Mouse (Mus musculus) liver, embryonic 14.5 days (tissue): ENCODE results near the gene Rnf5. TPM values are rescaled to one million over a fixed set of nuclear protein-coding genes. Genes with fewer than 3 reads are reported as not detected.

Experiments used
- ATAC-seq: fragments of 200-750 bp; cut with Nextera tagmentation; 2 replicates; pipeline ENCODE4 v1.8.0; 2017; ENCODE audit warnings: moderate number of reproducible peaks, mild to moderate bottlenecking, moderate library complexity; ENCODE audit not compliant: insufficient read depth
- DNase-seq, 3 experiments: peaks; one replicate each; pipeline ENCODE4 v3.0.0-alpha.2; 2012 to 2013; ENCODE audit warnings: low read depth in 3 of 3, low spot score in 3 of 3
- H3K27ac ChIP-seq: fragments of 300-500 bp; sonication (generic); 2 replicates; pipeline ENCODE4 v1.5.1; 2014; ENCODE audit warnings: moderate library complexity, mild to moderate bottlenecking, control low read depth, inconsistent platforms
- H3K27me3 ChIP-seq: fragments of 300-500 bp; sonication (generic); 2 replicates; pipeline ENCODE4 v1.6.1; 2014; ENCODE audit warnings: mild to moderate bottlenecking, low read length, moderate library complexity; ENCODE audit not compliant: control insufficient read depth, insufficient read depth
- H3K36me3 ChIP-seq: fragments of 300-500 bp; sonication (generic); replicated peaks from 2 replicates; pipeline ENCODE4 v1.6.1; 2014; ENCODE audit warnings: low read depth; ENCODE audit not compliant: control insufficient read depth, insufficient read depth
- H3K4me1 ChIP-seq, 2 experiments: fragments of 200-500 bp in 1 of 2; fragments of 300-500 bp in 1 of 2; sonication (generic) in 1 of 2; replicated peaks; 2 replicates each; pipeline ENCODE4 v1.6.1; 2012 to 2014; ENCODE audit warnings: antibody characterized with exemption in 1 of 2, inconsistent platforms in 1 of 2, low read length in 1 of 2; ENCODE audit not compliant: control insufficient read depth in 2 of 2, insufficient read depth in 2 of 2
- H3K4me2 ChIP-seq: fragments of 300-500 bp; sonication (generic); 2 replicates; pipeline ENCODE4 v1.6.1; 2014; ENCODE audit warnings: low read depth, mild to moderate bottlenecking, control low read depth, moderate library complexity
- H3K4me3 ChIP-seq, 2 experiments: fragments of 200-500 bp in 1 of 2; fragments of 300-500 bp in 1 of 2; sonication (generic) in 1 of 2; 2 replicates each; pipeline ENCODE4 v1.5.1; 2012 to 2014; ENCODE audit warnings: low read depth in 2 of 2, low read length in 2 of 2, mild to moderate bottlenecking in 2 of 2, control low read depth in 1 of 2, inconsistent platforms in 1 of 2, moderate library complexity in 1 of 2; ENCODE audit not compliant: insufficient read depth in 1 of 2
- H3K9ac ChIP-seq: fragments of 300-500 bp; sonication (generic); replicated peaks from 2 replicates; pipeline ENCODE4 v1.6.1; 2014; ENCODE audit warnings: mild to moderate bottlenecking, control low read depth, moderate library complexity
- H3K9me3 ChIP-seq: fragments of 300-500 bp; sonication (generic); 2 replicates; pipeline ENCODE4 v1.6.1; 2016; ENCODE audit warnings: low read length, mixed read lengths; ENCODE audit not compliant: control insufficient read depth
- CTCF ChIP-seq: IDR thresholded peaks from 2 replicates; pipeline ENCODE4 v1.5.1; 2016; ENCODE audit warnings: antibody characterized with exemption, low read depth, control low read depth
- EP300 ChIP-seq: IDR thresholded peaks from 2 replicates; pipeline ENCODE4 v1.6.1; 2016; ENCODE audit warnings: antibody characterized with exemption, low read depth
- WGBS: fragments of 180-500 bp; shearing (Covaris S2); extraction: QIAGEN DNeasy Blood & Tissue Kit; methylation state at CpG from one replicate; pipeline ENCODE4 v1.1.7; 2014; ENCODE audit not compliant: insufficient replicate concordance; 5-methylcytosine and 5-hydroxymethylcytosine counted together
- polyA plus RNA-seq, 2 experiments: library from polyadenylated mRNA; depleted of rRNA in 1 of 2; stranded (reverse) in 1 of 2; unstranded in 1 of 2; fragments of >200 nt; fragmentation: Nextera tagmentation in 1 of 2; extraction: Ambion mirVana in 1 of 2; gene quantifications; 2 replicates each; pipeline versions ENCODE4 v1.2.1 to v1.2.3; 2012 to 2014

Gene Rnf5
- polyA plus RNA-seq, 2 experiments, result 51.5 to 59.6 TPM

DNA sequence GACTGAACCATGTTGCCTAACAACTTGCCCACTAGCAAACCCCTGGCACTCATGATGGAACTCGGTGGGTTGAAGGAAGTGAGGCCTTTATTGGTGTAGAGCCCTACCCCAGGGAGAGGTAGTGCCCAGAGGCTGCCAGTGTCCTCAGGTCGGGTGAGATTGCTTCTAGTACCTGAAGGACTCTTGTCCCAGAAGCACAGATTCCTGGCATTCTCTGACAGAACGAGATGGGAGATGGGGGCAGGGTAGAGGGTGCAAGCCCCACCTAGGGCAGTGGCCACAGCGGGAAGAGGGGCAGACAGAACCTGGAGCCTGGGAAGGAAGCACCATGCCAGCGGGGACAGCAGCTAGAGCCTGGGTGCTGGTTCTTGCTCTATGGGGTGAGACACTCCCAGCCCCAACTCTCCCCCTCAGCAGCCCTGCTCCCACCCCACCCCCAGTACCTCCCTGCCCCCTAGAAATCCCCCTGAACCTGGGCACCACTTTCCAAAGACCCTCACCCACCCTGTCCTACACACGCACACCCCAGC, 5.9 kb downstream of the Rnf5 start, which contains the start of gene Ager:
Ager (plus strand) TSS at position 297 of the 530 bp plus-strand sequence.
- H3K4me1 ChIP-seq, result peaks cover 0 to 11% of the 10 kb centered on the region in 2 experiments; a peak in 1 of 4 replicates
- 21% methylated on average over 6 of the region's 6 CpGs for WGBS

DNA sequence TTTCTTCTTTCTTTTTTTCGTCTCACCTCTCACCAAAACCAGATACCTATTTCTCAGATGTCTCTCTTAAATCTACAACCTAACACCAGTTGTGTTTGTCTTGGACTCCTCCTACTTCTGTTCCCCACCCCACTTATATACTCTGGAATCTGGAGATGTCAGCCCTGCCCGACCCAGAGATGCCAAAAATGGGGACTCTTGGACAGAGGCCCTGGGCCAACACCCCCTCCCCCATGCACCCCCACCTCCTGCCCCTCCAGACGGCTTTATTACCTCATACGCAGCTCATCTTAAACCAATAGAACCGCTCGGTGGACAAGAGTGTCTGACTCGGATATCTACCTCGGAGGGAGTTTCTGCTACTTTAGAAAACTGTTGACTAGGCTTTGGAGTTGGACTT, 7.4 kb downstream of the Rnf5 start:
- no peak for ATAC-seq
- Histone ChIP-seq H3K4me1 (peaks cover 6 to 12% of the 10 kb centered on the region in 2 experiments), H3K9ac (no peak overlapping the region)

More for the DNA sequence above, 5.9 kb downstream of the Rnf5 start, which contains the start of gene Ager:
- TF ChIP-seq CTCF (no peak), EP300 (no peak)
- H3K4me3 ChIP-seq, result no peak within 1 kb of the TSS
- no peak within 1 kb of the TSS for H3K27ac ChIP-seq
- DNase-seq (no peak), ATAC-seq (no peak)
- peaks cover 12% of the 10 kb centered on the region for H3K36me3 ChIP-seq
- no peak within 1 kb of the TSS for H3K9ac ChIP-seq
- H3K9me3 ChIP-seq, result no peaks in the 10 kb centered on the region
- no peak within 1 kb of the TSS for H3K4me2 ChIP-seq
- no peaks in the 10 kb centered on the region for H3K27me3 ChIP-seq

GRCm38 (mm10) chr17:34593752-34594525, 9.6 kb downstream of the Rnf5 start:
- 75% methylated on average over 33 of the region's 34 CpGs for WGBS
- no peaks in the 10 kb centered on the region for H3K27me3 ChIP-seq
- H3K4me1 ChIP-seq, result peaks cover 12 to 27% of the 10 kb centered on the region in 2 experiments
- H3K27ac ChIP-seq, result no peak overlapping the region
- DNase-seq (no peak), ATAC-seq (no peak)
- no peak overlapping the region for H3K9ac ChIP-seq
- no peaks in the 10 kb centered on the region for H3K36me3 ChIP-seq
- TF ChIP-seq CTCF (no peak), EP300 (no peak)
- peak overlapping the region; percentile 50 to 74; a peak in 3 of 4 replicates for H3K4me3 ChIP-seq
- H3K9me3 ChIP-seq, result no peaks in the 10 kb centered on the region
- peak overlapping the region; percentile 86 for H3K4me2 ChIP-seq

More for the DNA sequence above, 7.4 kb downstream of the Rnf5 start:
- Histone ChIP-seq H3K4me3 (no peak overlapping the region), H3K27me3 (no peaks in the 10 kb centered on the region), H3K36me3 (peaks cover 7% of the 10 kb centered on the region), H3K4me2 (no peak overlapping the region), H3K27ac (no peak overlapping the region), H3K9me3 (no peaks in the 10 kb centered on the region)
- TF ChIP-seq EP300 (no peak), CTCF (no peak)
- DNase-seq, result no peak
- 76% methylated on average over 8 of the region's 8 CpGs for WGBS

GRCm38 (mm10) chr17:34592581-34593549, 10.6 kb downstream of the Rnf5 start:
- no peaks in the 10 kb centered on the region for H3K27me3 ChIP-seq
- peak overlapping the region; percentile 87 for H3K9ac ChIP-seq
- no peak for ATAC-seq
- H3K4me3 ChIP-seq, result peak overlapping the region; percentile 50 to 74
- H3K36me3 ChIP-seq, result no peaks in the 10 kb centered on the region
- H3K27ac ChIP-seq, result peak overlapping the region; percentile 50
- no peak for DNase-seq
- 3% methylated on average over 32 of the region's 32 CpGs for WGBS
- TF ChIP-seq CTCF (no peak), EP300 (no peak)
- peak overlapping the region; percentile 86 for H3K4me2 ChIP-seq
- H3K4me1 ChIP-seq, result peaks cover 21 to 31% of the 10 kb centered on the region in 2 experiments
- H3K9me3 ChIP-seq, result no peaks in the 10 kb centered on the region
